Mouse (Mus musculus) midbrain, embryonic 14.5 days (tissue): Measurements from ENCODE around the gene Cdhr5. TPM values are rescaled to one million over a fixed set of nuclear protein-coding genes. Genes with fewer than 3 reads are reported as not detected.
"Not testable (repeated sequence)": the region's sequence is repeated elsewhere in the genome, so short reads cannot be mapped to it uniquely, and the experiment has no call there.

Experiments
- ATAC-seq: fragments of 200-750 bp; cut with Nextera tagmentation; 2 replicates; pipeline ENCODE4 v1.8.0; 2017; ENCODE audit warnings: moderate number of reproducible peaks, moderate library complexity; ENCODE audit not compliant: low FRiP score, low TSS enrichment
- DNase-seq: peaks from one replicate; pipeline ENCODE4 v3.0.0-alpha.2; 2015
- H3K27ac ChIP-seq: fragments of 300-500 bp; sonication (generic); replicated peaks from 2 replicates; pipeline ENCODE4 v1.5.1; 2014; ENCODE audit warnings: mild to moderate bottlenecking, low read depth, low read length, moderate library complexity
- H3K27me3 ChIP-seq: fragments of 300-500 bp; sonication (generic); 2 replicates; pipeline ENCODE4 v1.6.1; 2014; ENCODE audit warnings: low read length, control low read depth, mixed read lengths; ENCODE audit not compliant: control insufficient read depth, insufficient read depth
- H3K36me3 ChIP-seq: fragments of 300-500 bp; sonication (generic); 2 replicates; pipeline ENCODE4 v1.6.1; 2014; ENCODE audit warnings: low read length, control low read depth; ENCODE audit not compliant: control insufficient read depth, insufficient read depth
- H3K4me1 ChIP-seq: fragments of 300-500 bp; sonication (generic); 2 replicates; pipeline ENCODE4 v1.6.1; 2014; ENCODE audit warnings: mild to moderate bottlenecking, antibody characterized with exemption, low read length, control low read depth; ENCODE audit not compliant: control insufficient read depth, insufficient read depth
- H3K4me2 ChIP-seq: fragments of 300-500 bp; sonication (generic); 2 replicates; pipeline ENCODE4 v1.6.1; 2014; ENCODE audit warnings: mild to moderate bottlenecking, low read length, moderate library complexity
- H3K4me3 ChIP-seq: fragments of 300-500 bp; sonication (generic); replicated peaks from 2 replicates; pipeline ENCODE4 v1.5.1; 2014; ENCODE audit warnings: low read depth, low read length
- H3K9ac ChIP-seq: fragments of 300-500 bp; sonication (generic); replicated peaks from 2 replicates; pipeline ENCODE4 v1.6.1; 2014; ENCODE audit warnings: mild to moderate bottlenecking, low read length, moderate library complexity
- H3K9me3 ChIP-seq: fragments of 300-500 bp; sonication (generic); 2 replicates; pipeline ENCODE4 v1.6.1; 2016; ENCODE audit warnings: low read length, control low read depth, mixed read lengths; ENCODE audit not compliant: control insufficient read depth
- WGBS: fragments of 180-500 bp; shearing (Covaris S2); extraction: QIAGEN DNeasy Blood & Tissue Kit; methylation state at CpG from one replicate; pipeline ENCODE4 v1.1.7; 2014; 5-methylcytosine and 5-hydroxymethylcytosine counted together
- polyA plus RNA-seq: library from polyadenylated mRNA; unstranded; fragments of >200 nt; fragmentation: Nextera tagmentation; extraction: Ambion mirVana; gene quantifications from 2 replicates; pipeline ENCODE4 v1.2.1, GENCODE M21; 2014

The Cdhr5 gene
- polyA plus RNA-seq, 1 experiment from 2014 or later, result not detected

DNA sequence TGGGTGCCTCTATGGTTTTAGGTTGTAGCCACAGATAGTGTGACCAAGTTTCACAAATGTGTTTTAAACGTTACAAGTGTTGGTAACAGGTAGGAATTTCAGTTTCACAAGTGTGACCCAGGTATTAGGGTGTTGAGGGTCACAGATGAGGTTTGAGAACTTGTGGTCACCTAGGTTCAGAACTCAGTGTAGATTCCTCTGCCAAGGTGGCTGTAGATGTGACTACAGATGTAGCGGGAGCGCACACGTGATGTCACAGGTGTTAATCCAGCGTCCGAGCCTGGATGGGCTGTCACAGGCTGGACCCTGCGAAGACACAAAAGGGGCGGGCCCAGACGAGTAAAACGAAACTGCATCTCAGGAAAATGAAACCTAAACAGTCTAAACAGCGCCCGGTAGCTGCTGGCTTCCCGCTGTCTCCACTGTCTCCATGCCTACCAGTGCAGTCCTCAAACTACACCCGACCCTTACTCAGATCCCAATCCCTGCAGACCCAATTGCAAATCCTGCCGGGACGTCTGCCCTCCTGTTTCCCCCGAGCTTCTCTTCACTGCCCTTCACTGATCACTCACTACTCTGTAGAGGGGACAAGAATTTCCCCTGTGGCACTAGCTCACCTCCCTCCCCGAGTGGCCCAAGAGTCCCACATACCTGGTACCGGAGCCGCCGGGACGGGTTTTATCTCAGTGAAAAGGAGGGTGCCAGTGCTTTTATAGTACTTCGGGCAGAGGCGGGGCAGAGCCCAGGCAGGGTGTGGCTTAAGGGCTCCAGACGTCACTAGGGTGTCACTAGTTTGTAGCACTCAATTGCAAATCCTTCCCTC lies 10.6 kb downstream of the Cdhr5 start, which contains the start of gene Irf7:
Gene Irf7, minus strand, starts transcription at position 743 of the 823 bp plus-strand sequence.
- H3K4me3 ChIP-seq, result peak within 1 kb of the TSS; percentile 20; the same call in 1 of the 2 replicates
- 0 out of 2 replicates have a peak within 1 kb of the TSS, but pooled peaks have one; percentile 12 for H3K9ac ChIP-seq
- ATAC-seq, result peak; percentile 40; the same call in 1 of the 2 replicates
- H3K4me2 ChIP-seq, result peak within 1 kb of the TSS; percentile 49
- WGBS, result 16% methylated on average over 25 of the region's 25 CpGs
- peak; percentile 34 for DNase-seq
- H3K27me3 ChIP-seq, result no peaks in the 10 kb centered on the region
- H3K27ac ChIP-seq, result no peak within 1 kb of the TSS
- peaks cover 34% of the 10 kb centered on the region for H3K36me3 ChIP-seq
- no peaks in the 10 kb centered on the region for H3K9me3 ChIP-seq
- H3K4me1 ChIP-seq, result 0 out of 2 replicates have a peak, but pooled peaks cover 3% of the 10 kb centered on the region

DNA sequence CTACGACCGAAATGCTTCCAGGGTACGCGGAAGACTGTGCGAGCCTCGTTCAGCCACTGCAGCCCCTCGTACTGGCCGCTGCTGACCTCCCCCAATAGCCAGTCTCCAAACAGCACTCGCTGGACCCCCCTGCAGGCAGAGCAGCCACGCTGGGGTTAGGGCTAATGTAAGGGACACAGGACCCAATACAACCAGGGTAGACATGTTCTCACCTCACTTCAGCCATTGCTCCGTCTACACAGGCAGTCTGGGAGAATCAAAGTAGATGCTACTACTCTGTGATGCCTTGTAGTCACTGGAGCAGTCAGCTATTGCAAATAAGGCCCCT lies 11.2 kb downstream of the Cdhr5 start:
- H3K4me1 ChIP-seq, result 0 out of 2 replicates have a peak, but pooled peaks cover 3% of the 10 kb centered on the region
- ATAC-seq (no peak), DNase-seq (peak; percentile 10)
- H3K36me3 ChIP-seq, result peaks cover 40% of the 10 kb centered on the region
- H3K4me2 ChIP-seq, result peak overlapping the region; percentile 49; the same call in 1 of the 2 replicates
- H3K27me3 ChIP-seq, result no peaks in the 10 kb centered on the region
- no peak overlapping the region for H3K4me3 ChIP-seq
- no peak overlapping the region for H3K27ac ChIP-seq
- H3K9me3 ChIP-seq, result no peaks in the 10 kb centered on the region
- 35% methylated on average over 11 of the region's 11 CpGs for WGBS
- H3K9ac ChIP-seq, result no peak overlapping the region

DNA sequence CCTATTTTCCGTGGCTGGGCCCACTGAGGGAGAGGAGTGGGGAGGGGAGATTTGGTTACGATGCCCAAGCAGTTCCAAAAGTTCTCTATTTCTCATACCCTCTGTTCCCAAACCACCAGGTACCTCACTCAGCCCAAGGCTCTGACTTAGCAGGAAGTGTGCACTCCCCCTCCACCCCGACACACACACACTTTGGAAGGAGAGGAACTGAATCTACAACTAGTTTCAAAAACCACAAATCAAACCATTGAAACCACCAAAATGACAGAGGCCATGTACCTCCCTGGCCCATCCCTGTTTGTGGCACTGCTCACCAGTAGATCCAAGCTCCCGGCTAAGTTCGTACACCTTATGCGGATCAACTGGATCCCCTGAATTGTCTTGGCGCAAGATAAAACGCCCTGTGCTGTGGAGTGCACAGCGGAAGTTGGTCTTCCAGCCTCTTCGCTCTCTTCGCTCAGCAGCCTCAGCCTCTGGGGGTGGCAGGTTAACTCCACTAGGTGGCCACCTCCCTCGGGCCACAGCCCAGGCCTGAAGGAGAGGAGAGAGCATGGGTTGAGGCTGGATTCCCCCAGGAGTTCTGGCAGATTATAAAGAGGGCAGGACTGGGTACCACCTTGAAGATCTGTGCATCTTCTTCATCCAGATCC lies 11.7 kb downstream of the Cdhr5 start:
- ATAC-seq (no peak), DNase-seq (peak; percentile 49)
- no peak overlapping the region for H3K9ac ChIP-seq
- WGBS, result 37% methylated on average over 12 of the region's 12 CpGs
- H3K36me3 ChIP-seq, result peaks cover 45% of the 10 kb centered on the region
- no peak overlapping the region for H3K27ac ChIP-seq
- no peak overlapping the region for H3K4me3 ChIP-seq
- H3K27me3 ChIP-seq, result no peaks in the 10 kb centered on the region
- no peaks in the 10 kb centered on the region for H3K9me3 ChIP-seq
- H3K4me2 ChIP-seq, result no peak overlapping the region
- H3K4me1 ChIP-seq, result 0 out of 2 replicates have a peak, but pooled peaks cover 3% of the 10 kb centered on the region

DNA sequence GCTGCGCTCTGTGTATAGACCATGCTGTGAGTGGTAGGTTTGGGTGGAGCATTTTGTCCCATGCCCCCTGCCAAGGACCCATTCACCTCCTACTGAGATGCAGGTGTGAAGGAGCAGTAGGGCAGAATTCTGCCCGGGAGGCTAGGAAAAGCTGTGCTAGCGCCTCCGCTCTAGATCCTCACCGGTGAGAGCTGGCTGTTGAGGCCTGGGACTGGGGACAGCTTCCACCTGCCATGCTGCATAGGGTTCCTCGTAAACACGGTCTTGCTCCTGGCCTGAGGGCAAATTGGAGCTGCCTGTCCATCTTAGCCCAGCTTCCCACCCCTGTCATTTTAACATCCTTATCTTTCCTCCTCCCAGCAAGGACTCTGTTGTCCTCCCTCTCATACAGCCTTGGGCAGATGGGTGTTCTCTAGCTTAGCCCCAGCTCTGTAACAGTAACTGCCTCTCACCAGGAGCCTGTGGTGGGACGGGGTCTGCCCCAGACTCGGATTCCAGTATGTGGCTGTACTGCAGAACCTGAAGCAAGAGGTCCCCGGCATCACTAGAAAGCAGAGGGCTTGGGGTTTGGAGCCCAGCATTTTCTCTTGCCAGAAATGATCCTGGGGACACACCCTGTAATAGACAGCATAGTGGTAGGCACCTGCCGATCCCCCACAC lies 12.4 kb downstream of the Cdhr5 start:
- WGBS, result 73% methylated on average over 11 of the region's 11 CpGs
- no peak for DNase-seq
- H3K27ac ChIP-seq, result no peak overlapping the region
- no peaks in the 10 kb centered on the region for H3K27me3 ChIP-seq
- H3K4me2 ChIP-seq, result no peak overlapping the region
- H3K4me3 ChIP-seq, result no peak overlapping the region
- peaks cover 52% of the 10 kb centered on the region for H3K36me3 ChIP-seq
- 0 out of 2 replicates have a peak, but pooled peaks cover 3% of the 10 kb centered on the region for H3K4me1 ChIP-seq
- no peaks in the 10 kb centered on the region for H3K9me3 ChIP-seq
- no peak for ATAC-seq
- no peak overlapping the region for H3K9ac ChIP-seq

DNA sequence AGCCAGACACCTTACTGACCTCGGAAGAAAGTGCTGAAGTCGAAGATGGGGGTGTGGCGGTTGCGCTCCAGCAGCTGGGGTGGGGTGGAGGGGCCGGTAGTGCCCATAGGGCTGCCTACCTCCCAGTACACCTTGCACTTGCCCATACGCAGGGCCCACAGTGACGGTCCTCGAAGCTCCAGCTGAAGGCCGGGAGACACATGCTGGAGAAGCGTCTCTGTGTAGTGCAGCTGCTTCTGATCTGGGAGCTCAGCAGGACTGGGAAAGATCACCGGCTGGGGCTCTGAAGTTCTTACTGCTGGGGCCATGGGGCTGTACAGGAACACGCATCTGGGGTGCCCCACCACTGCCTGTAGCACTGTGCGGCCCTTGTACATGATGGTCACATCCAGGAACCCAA lies 12.9 kb downstream of the Cdhr5 start:
- H3K4me2 ChIP-seq, result no peak overlapping the region
- 88% methylated on average over 13 of the region's 13 CpGs for WGBS
- H3K4me1 ChIP-seq, result 0 out of 2 replicates have a peak, but pooled peaks cover 3% of the 10 kb centered on the region
- ATAC-seq (no peak), DNase-seq (no peak)
- H3K9me3 ChIP-seq, result no peaks in the 10 kb centered on the region
- no peak overlapping the region for H3K4me3 ChIP-seq
- H3K36me3 ChIP-seq, result peaks cover 57% of the 10 kb centered on the region
- no peak overlapping the region for H3K27ac ChIP-seq
- H3K27me3 ChIP-seq, result no peaks in the 10 kb centered on the region
- no peak overlapping the region for H3K9ac ChIP-seq

DNA sequence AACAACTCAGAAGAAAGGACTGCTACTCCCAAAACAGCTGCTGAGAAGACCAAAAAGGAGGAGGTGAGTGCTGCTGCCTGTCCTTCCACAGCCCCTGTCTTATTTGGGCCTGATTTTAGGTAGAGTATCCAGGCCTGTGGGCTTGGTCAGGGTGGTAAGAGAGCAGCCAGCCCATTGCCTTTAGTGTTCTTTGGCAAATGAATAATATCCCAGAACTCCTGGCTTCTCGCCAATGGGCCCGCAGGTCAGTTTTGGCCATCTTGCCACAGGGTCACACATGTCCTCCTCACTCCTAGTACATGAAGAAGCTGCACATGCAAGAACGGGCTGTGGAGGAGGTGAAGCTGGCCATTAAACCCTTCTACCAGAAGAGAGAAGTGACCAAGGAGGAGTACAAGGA lies 15.1 kb downstream of the Cdhr5 start:
- Histone ChIP-seq H3K36me3 (peaks cover 79% of the 10 kb centered on the region), H3K4me1 (0 out of 2 replicates have a peak, but pooled peaks cover 3% of the 10 kb centered on the region), H3K9ac (no peak overlapping the region), H3K27ac (no peak overlapping the region), H3K9me3 (no peaks in the 10 kb centered on the region), H3K4me3 (no peak overlapping the region), H3K4me2 (no peak overlapping the region), H3K27me3 (no peaks in the 10 kb centered on the region)
- no peak for DNase-seq
- WGBS, result 93% methylated on average over 3 of the region's 3 CpGs
- no peak for ATAC-seq

DNA sequence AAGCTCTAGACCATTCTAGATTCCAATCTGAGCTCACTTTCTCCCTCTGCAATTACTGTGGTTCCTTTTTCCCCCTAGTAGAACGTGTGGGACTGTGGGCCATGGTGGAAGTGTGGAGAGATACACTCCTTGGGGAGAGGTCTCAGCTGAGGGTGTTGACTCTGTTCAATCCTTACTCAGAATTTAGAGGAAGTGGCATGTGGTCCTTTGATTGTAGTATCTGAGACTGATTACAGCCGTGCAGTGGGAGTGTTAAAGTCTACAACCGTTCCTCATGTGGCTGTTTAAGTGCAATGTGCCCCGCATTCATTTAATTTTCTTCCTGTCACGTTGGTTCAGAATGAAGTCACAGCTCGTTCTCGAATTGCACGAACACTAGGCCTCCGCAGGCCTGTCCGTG lies 20.4 kb downstream of the Cdhr5 start:
- Histone ChIP-seq H3K4me3 (no peak overlapping the region), H3K36me3 (peaks cover 92% of the 10 kb centered on the region), H3K9me3 (no peaks in the 10 kb centered on the region), H3K9ac (no peak overlapping the region), H3K27ac (no peak overlapping the region), H3K27me3 (no peaks in the 10 kb centered on the region), H3K4me1 (no peaks in the 10 kb centered on the region), H3K4me2 (no peak overlapping the region)
- ATAC-seq (no peak), DNase-seq (no peak)
- WGBS, result 96% methylated on average over 10 of the region's 10 CpGs

DNA sequence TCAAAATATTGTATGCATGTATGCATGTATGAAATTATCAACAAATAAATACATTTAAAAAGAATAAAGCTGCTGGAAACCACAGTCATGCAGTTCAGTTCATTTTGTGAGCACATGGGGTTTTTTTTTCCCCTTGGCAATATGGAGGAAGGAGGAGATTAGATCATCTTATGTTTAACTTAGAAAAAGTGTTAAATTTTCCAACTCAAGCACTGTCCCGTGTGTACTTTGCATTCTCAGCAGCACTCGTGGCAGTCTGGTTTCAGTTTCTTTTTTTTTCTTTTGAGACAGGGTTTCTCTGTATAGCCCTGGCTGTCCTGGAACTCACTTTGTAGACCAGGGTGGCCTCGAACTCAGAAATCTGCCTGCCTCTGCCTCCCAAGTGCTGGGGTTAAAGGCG lies 26.1 kb downstream of the Cdhr5 start:
- not testable (repeated sequence) for ATAC-seq, H3K4me2 ChIP-seq, DNase-seq, H3K9me3 ChIP-seq, H3K4me3 ChIP-seq, H3K9ac ChIP-seq, H3K27me3 ChIP-seq, H3K27ac ChIP-seq, H3K4me1 ChIP-seq
- peaks cover 91% of the 10 kb centered on the region for H3K36me3 ChIP-seq
- 90% methylated on average over 4 of the region's 4 CpGs for WGBS
